Mouse (Mus musculus) intestine, postnatal 0 days (tissue): ENCODE data around the gene Ppm1h. TPM values are rescaled to one million over a fixed set of nuclear protein-coding genes. Genes with fewer than 3 reads are reported as not detected.

Experiments
- ATAC-seq: fragments of 200-750 bp; cut with Nextera tagmentation; 2 replicates; pipeline ENCODE4 v1.8.0; 2017; ENCODE audit warnings: mild to moderate bottlenecking, moderate TSS enrichment, moderate library complexity
- H3K27ac ChIP-seq: fragments of 300-500 bp; sonication (generic); 2 replicates; pipeline ENCODE4 v1.5.1; 2014; ENCODE audit warnings: mild to moderate bottlenecking, low read depth, low read length, moderate library complexity
- H3K27me3 ChIP-seq: fragments of 300-500 bp; sonication (generic); replicated peaks from 2 replicates; pipeline ENCODE4 v1.6.1; 2014; ENCODE audit warnings: low read length, mixed read lengths; ENCODE audit not compliant: control insufficient read depth, insufficient read depth
- H3K36me3 ChIP-seq: fragments of 300-500 bp; sonication (generic); 2 replicates; pipeline ENCODE4 v1.6.1; 2014; ENCODE audit warnings: mild to moderate bottlenecking, moderate library complexity; ENCODE audit not compliant: control insufficient read depth, insufficient read depth
- H3K4me1 ChIP-seq: fragments of 300-500 bp; sonication (generic); replicated peaks from 2 replicates; pipeline ENCODE4 v1.6.1; 2014; ENCODE audit warnings: antibody characterized with exemption, low read length, mixed read lengths; ENCODE audit not compliant: control insufficient read depth, insufficient read depth
- H3K4me2 ChIP-seq: fragments of 300-500 bp; sonication (generic); replicated peaks from 2 replicates; pipeline ENCODE4 v1.6.1; 2014; ENCODE audit warnings: low read depth, mild to moderate bottlenecking, moderate library complexity
- H3K4me3 ChIP-seq: fragments of 300-500 bp; sonication (generic); 2 replicates; pipeline ENCODE4 v1.5.1; 2014; ENCODE audit warnings: low read depth, low read length
- H3K9ac ChIP-seq: fragments of 300-500 bp; sonication (generic); 2 replicates; pipeline ENCODE4 v1.6.1; 2014; ENCODE audit warnings: mild to moderate bottlenecking, low read depth, low read length
- H3K9me3 ChIP-seq: fragments of 300-500 bp; sonication (generic); 2 replicates; pipeline ENCODE4 v1.6.1; 2016; ENCODE audit warnings: mixed run types; ENCODE audit not compliant: control insufficient read depth
- CTCF ChIP-seq: sonication (generic); IDR thresholded peaks from 2 replicates; pipeline ENCODE4 v1.5.1; 2016; ENCODE audit warnings: low read depth, mild to moderate bottlenecking, control low read depth, antibody characterized with exemption, moderate library complexity
- WGBS: fragments of 180-500 bp; shearing (Covaris S2); extraction: QIAGEN DNeasy Blood & Tissue Kit; methylation state at CpG from one replicate; pipeline ENCODE4 v1.1.7; 2014; 5-methylcytosine and 5-hydroxymethylcytosine counted together
- polyA plus RNA-seq: library from polyadenylated mRNA; unstranded; fragments of >200 nt; fragmentation: Nextera tagmentation; extraction: Ambion mirVana; gene quantifications from 2 replicates; pipeline ENCODE4 v1.2.1, GENCODE M21; 2015

Ppm1h gene
- polyA plus RNA-seq, 1 experiment from 2014 or later, result 17.9 TPM

DNA sequence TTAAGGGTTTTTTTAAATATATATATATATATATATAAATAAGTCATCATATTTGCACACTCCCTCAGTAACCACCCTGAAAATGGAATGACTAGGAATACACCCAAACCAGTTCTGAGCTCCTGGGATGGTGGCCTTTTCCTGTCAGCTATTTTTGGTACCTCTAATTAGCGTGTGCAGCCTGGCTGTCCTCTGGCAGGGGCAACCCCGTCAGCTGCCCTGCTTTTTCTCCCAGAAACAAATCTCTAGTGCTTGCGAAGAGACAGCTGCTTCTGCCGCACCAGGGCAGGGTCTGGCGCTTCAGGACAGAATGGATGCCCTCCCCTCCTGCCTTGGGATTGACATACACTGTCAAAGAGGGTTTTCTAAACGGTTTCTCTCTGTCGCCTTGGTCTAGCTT, 166.9 kb downstream of the Ppm1h start:
- Histone ChIP-seq H3K27me3 (no peaks in the 10 kb centered on the region), H3K4me2 (no peak overlapping the region), H3K4me3 (no peak overlapping the region), H3K9ac (no peak overlapping the region), H3K36me3 (no peaks in the 10 kb centered on the region), H3K4me1 (no peaks in the 10 kb centered on the region), H3K27ac (no peak overlapping the region), H3K9me3 (peaks cover 4% of the 10 kb centered on the region; the same call in 1 of the 2 replicates)
- TF ChIP-seq CTCF, result no peak
- no peak for ATAC-seq
- WGBS, result 64% methylated on average over 7 of the region's 7 CpGs

DNA sequence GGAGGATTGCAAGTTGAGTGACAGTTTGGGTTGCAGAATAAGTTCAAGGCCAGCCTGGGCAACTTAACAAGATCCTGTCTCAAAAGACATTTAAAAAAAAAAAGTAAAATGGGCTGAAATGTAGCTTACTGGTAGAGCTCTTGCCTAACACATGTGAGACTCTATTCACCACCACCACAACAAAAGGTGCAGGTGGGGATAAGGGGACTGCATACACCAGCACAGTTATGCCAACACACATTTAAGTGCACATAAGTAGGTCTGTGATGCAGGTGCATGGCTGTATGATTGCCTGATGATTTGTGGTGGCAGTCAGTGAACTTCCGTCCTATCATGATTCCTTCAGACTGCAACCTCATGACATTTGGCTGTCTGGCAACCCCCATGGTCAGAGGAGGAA, 167.9 kb downstream of the Ppm1h start:
- WGBS, result 94% methylated on average over 1 of the region's 1 CpGs
- ATAC-seq, result no peak
- Histone ChIP-seq H3K9me3 (peaks cover 4% of the 10 kb centered on the region; the same call in 1 of the 2 replicates), H3K4me3 (no peak overlapping the region), H3K9ac (no peak overlapping the region), H3K27ac (no peak overlapping the region), H3K4me1 (no peaks in the 10 kb centered on the region), H3K27me3 (no peaks in the 10 kb centered on the region), H3K36me3 (no peaks in the 10 kb centered on the region), H3K4me2 (no peak overlapping the region)
- no peak for TF ChIP-seq CTCF

DNA sequence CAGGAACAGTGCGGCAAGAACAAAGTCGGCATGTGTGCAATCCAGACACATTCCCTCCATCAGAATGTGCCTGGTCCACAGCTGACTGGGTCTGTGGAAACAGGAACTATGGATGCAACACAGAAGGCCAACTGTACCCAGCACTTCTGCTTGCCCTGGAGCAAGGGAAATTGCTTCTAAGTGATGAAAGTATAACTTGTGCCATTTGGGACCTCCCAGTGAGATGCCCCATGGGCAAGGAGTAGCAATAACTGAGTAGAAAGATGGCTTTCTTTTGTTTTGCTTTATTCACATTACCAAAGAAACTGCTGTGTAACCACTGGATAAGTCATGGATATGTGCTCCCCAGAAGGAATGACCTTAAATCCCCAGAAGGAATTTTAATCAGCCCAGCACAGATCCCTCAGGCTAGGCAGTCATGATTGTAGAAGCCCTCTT, 169.5 kb downstream of the Ppm1h start:
- 59% methylated on average over 2 of the region's 2 CpGs for WGBS
- H3K27ac ChIP-seq, result no peak overlapping the region
- no peak for TF ChIP-seq CTCF
- no peak overlapping the region for H3K9ac ChIP-seq
- H3K27me3 ChIP-seq, result no peaks in the 10 kb centered on the region
- H3K4me1 ChIP-seq, result no peaks in the 10 kb centered on the region
- H3K4me3 ChIP-seq, result no peak overlapping the region
- H3K9me3 ChIP-seq, result no peaks in the 10 kb centered on the region
- no peaks in the 10 kb centered on the region for H3K36me3 ChIP-seq
- ATAC-seq, result no peak
- no peak overlapping the region for H3K4me2 ChIP-seq

DNA sequence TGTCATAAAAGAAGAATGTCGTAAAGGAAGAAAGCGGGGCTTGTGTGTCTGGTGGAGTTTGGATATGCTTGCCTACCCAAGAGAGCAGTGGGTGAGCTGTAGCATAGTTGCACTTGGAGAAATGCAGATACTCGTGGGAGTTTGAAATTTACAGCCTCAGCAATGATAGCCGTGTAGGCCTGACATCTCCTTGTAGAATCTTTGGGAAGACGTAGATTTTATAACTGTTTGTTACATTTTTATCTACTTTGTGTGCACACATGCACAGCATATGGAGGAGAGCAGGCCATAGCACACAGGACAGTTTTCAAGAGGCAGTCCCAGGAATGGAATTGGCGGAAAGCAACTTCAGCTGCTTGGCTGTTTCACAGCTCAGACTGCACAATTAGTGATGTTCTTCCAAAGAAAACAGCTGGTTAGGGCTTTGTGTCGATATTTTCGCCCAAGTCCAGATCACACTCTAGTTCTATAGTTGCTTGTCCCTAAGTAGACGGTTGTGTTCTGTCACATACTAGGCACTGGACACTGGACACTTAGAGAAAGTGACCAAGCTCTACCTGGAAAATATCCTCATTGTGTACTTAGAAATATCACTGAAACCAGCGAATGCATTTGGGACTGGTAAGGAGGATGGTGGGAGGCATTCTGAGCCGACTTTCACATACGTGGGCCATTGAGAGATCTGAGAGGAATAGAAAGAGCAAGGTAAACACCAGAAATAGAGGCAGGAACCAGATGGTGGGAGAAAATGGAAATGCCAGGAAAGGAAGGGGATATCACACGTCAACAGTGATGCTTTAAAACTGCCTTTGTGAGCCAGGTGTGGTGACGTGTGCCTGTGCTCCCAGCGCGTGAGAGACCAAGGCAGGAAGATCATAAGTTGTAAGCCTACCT, 173.0 kb downstream of the Ppm1h start:
- no peak overlapping the region for H3K27ac ChIP-seq
- no peaks in the 10 kb centered on the region for H3K4me1 ChIP-seq
- H3K4me2 ChIP-seq, result no peak overlapping the region
- H3K4me3 ChIP-seq, result no peak overlapping the region
- no peaks in the 10 kb centered on the region for H3K9me3 ChIP-seq
- no peak for TF ChIP-seq CTCF
- H3K9ac ChIP-seq, result no peak overlapping the region
- WGBS, result 85% methylated on average over 16 of the region's 16 CpGs
- no peaks in the 10 kb centered on the region for H3K27me3 ChIP-seq
- no peaks in the 10 kb centered on the region for H3K36me3 ChIP-seq
- no peak for ATAC-seq

DNA sequence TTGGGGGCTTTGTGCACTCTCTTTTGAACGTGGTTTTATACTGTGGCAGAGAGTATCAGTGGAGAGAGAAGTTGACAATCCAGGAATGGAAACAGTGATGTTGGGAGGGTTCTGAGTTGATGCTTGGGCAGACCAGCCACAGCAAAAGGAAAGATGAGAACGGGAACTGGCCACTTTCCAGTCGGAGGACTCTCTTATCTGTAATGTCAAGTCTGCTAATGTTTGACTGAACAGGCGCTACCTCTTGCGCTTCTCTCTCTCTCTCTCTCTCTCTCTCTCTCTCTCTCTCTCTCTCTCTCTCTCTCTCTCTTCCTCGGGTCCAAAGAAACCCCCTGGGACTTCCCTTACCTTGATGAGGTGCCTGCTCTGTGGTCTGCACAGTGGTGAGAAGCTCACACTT, 176.0 kb downstream of the Ppm1h start:
- no peaks in the 10 kb centered on the region for H3K9me3 ChIP-seq
- no peaks in the 10 kb centered on the region for H3K27me3 ChIP-seq
- no peak for TF ChIP-seq CTCF
- H3K4me1 ChIP-seq, result peaks cover 10% of the 10 kb centered on the region; the same call in 1 of the 2 replicates
- no peak overlapping the region for H3K4me2 ChIP-seq
- WGBS, result 51% methylated on average over 6 of the region's 6 CpGs
- no peak overlapping the region for H3K4me3 ChIP-seq
- no peak for ATAC-seq
- no peak overlapping the region for H3K27ac ChIP-seq
- 0 out of 2 replicates have a peak, but pooled peaks cover 3% of the 10 kb centered on the region for H3K36me3 ChIP-seq
- no peak overlapping the region for H3K9ac ChIP-seq

DNA sequence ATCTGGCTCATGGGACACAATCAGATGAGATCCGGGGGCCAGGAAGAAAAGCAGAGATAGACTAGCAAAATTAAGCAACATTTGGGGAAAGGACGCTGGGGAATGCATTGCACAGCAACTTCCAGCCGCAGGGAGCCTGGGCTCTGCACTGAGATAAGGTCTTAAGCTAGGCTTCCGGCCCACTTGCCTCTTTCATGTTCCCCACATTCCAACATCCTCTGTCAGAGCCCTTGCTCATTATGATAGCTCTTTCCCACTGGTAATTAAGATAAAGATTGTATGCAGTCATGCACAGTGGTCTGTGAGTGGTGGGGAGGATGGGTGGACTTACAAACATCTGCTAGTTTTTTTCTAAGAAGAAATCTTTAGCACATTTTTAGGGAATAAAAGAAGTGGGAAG, 176.6 kb downstream of the Ppm1h start:
- TF ChIP-seq CTCF, result no peak
- WGBS, result 49% methylated on average over 4 of the region's 4 CpGs
- ATAC-seq, result no peak

More for the DNA sequence above, 176.6 kb downstream of the Ppm1h start:
- Histone ChIP-seq H3K4me1 (peaks cover 11% of the 10 kb centered on the region; the same call in 1 of the 2 replicates), H3K4me2 (no peak overlapping the region), H3K36me3 (0 out of 2 replicates have a peak, but pooled peaks cover 3% of the 10 kb centered on the region), H3K9ac (no peak overlapping the region), H3K9me3 (no peaks in the 10 kb centered on the region), H3K27ac (no peak overlapping the region), H3K27me3 (no peaks in the 10 kb centered on the region), H3K4me3 (no peak overlapping the region)
